34 mouse cellular contexts compared by ENCODE assay signal in the genomic region with DNA sequence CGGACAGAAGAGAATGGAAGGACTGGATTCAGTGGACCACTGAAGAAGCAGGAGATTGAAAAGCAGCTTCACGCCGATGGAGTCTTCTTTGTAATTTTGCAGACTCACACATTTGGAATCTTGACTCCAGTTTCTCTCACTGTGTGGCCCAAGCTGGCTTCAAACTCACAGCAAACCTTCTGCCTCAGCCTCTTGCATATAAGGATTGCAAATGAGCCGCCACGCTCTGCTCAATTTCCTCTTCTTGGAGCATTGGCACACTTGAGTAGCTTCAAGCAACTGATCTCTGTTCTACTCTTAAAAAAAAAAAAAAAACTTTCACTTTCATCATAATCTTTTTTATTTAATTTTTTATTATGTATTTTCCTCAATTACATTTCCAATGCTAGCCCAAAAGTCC. TPM values are rescaled to one million over a fixed set of nuclear protein-coding genes. Genes with fewer than 3 reads are reported as not detected.
A peak's percentile ranks its signal among the peaks of the same experiment; 100 is the strongest.
DNase-seq lines count a peak whose midpoint lies in the region; ATAC-seq lines count a peak whose summit lies in the region.
"Had no signal": no experiment of that assay in that cellular context is flagged by ENCODE, and none has a peak within 500 bp of the region (broad histone marks: within the 10 kb centered on the region; RNA-seq: fewer than 3 reads in every experiment).

No protein-coding gene starts in this region.

- 97% methylated on average over 5 of the region's 5 CpGs for WGBS in hindbrain, embryonic 13.5 days

- peak; percentile 8 for DNase-seq in lung, postnatal 36 days
- DNase-seq in lung, postnatal 4 days: no peak
- DNase-seq in B cell, adult 2 months: peak; percentile 54 to 58
- DNase-seq: adrenal gland, postnatal 10 days; adrenal gland, postnatal 36 days; cerebellum, adult 11 months; cerebellum, adult 2 months; cerebellum, adult 9-11 months; cerebellum, postnatal 25 days; embryo, embryonic 11 days; gastrocnemius, postnatal 25 days; heart, adult 2 months had no signal

- ATAC-seq in neutrophil, adult 5-6 weeks (ENCODE audit: extremely low read depth, insufficient number of reproducible peaks, low FRiP score, poor library complexity, severe bottlenecking): 0 out of 2 replicates have a peak, but pooled peaks have one; percentile 39
- no peak for ATAC-seq in hindbrain, embryonic 13.5 days (ENCODE audit: low FRiP score)
- ATAC-seq in frontal cortex, adult (ENCODE audit: low TSS enrichment): no peak
- ATAC-seq: forebrain, embryonic 16.5 days; hindbrain, embryonic 16.5 days; intestine, embryonic 15.5 days; Patski had no signal

- no peak overlapping the region for H3K9ac ChIP-seq in hindbrain, embryonic 13.5 days
- H3K9ac ChIP-seq: embryonic facial prominence, embryonic 13.5 days; forebrain, embryonic 12.5 days; heart, embryonic 13.5 days; hindbrain, embryonic 12.5 days; intestine, embryonic 15.5 days had no signal

- peaks cover 12% of the 10 kb centered on the region for H3K4me1 ChIP-seq in hindbrain, embryonic 13.5 days (replicated peaks)

- no peaks in the 10 kb centered on the region for H3K9me3 ChIP-seq in hindbrain, embryonic 13.5 days
- H3K9me3 ChIP-seq: embryonic facial prominence, embryonic 10.5 days; embryonic facial prominence, embryonic 13.5 days; forebrain, embryonic 12.5 days; G1E; heart, embryonic 10.5 days; heart, embryonic 13.5 days; hindbrain, embryonic 12.5 days; intestine, embryonic 15.5 days had no signal

- H3K4me2 ChIP-seq in hindbrain, embryonic 13.5 days: no peak overlapping the region
- H3K4me2 ChIP-seq: embryonic facial prominence, embryonic 13.5 days; forebrain, embryonic 12.5 days; heart, embryonic 13.5 days; hindbrain, embryonic 12.5 days; intestine, embryonic 15.5 days had no signal

- H3K27me3 ChIP-seq in hindbrain, embryonic 13.5 days: no peaks in the 10 kb centered on the region
- H3K27me3 ChIP-seq: CH12.LX; embryonic facial prominence, embryonic 13.5 days; forebrain, embryonic 12.5 days; intestine, embryonic 15.5 days had no signal

- no peak overlapping the region for H3K4me3 ChIP-seq in hindbrain, embryonic 13.5 days
- H3K4me3 ChIP-seq: embryonic facial prominence, embryonic 10.5 days; embryonic facial prominence, embryonic 13.5 days; erythroblast, embryonic 14.5 days; forebrain, embryonic 12.5 days; heart, adult 2 months; heart, embryonic 10.5 days; heart, embryonic 13.5 days; hindbrain, embryonic 12.5 days; intestine, embryonic 15.5 days had no signal

- no peak overlapping the region for H3K27ac ChIP-seq in hindbrain, embryonic 13.5 days
- H3K27ac ChIP-seq: embryonic facial prominence, embryonic 10.5 days; embryonic facial prominence, embryonic 13.5 days; forebrain, embryonic 12.5 days; heart, adult 2 months; heart, embryonic 10.5 days; heart, embryonic 13.5 days; hindbrain, embryonic 12.5 days; intestine, embryonic 15.5 days had no signal

- no peaks in the 10 kb centered on the region for H3K36me3 ChIP-seq in hindbrain, embryonic 13.5 days
- H3K36me3 ChIP-seq: embryonic facial prominence, embryonic 10.5 days; embryonic facial prominence, embryonic 13.5 days; forebrain, embryonic 12.5 days; G1E; heart, embryonic 10.5 days; heart, embryonic 13.5 days; hindbrain, embryonic 12.5 days; intestine, embryonic 15.5 days had no signal

RNA-seq across cellular contexts. Expression of a gene that starts 45.0 kb away (rescaled TPM):
- 0.25 and 0.35 TPM in 2 replicates for total RNA-seq in neutrophil, adult 5-6 weeks (2017)
- not detected in 2 replicates for polyA plus RNA-seq in hindbrain, embryonic 13.5 days (2015; fragmentation: Nextera tagmentation; extraction: Ambion mirVana)
- total RNA-seq: adrenal gland, adult 18-20 months; adrenal gland, postnatal 10 days; adrenal gland, postnatal 36 days; CH12.LX; common myeloid progenitor, adult 5-6 weeks; gastrocnemius, adult 8-10 months; gastrocnemius, postnatal 25 days; heart, adult 2 months; heart, postnatal 25 days; hematopoietic stem cell, adult 5-6 weeks had no signal
- polyA plus RNA-seq: cerebellum, adult 2 months; embryonic facial prominence, embryonic 10.5 days; embryonic facial prominence, embryonic 13.5 days; erythroblast, embryonic 14.5 days; forebrain, embryonic 12.5 days; forebrain, embryonic 16.5 days; G1E; heart, adult 2 months; heart, embryonic 10.5 days; heart, embryonic 13.5 days; heart, embryonic 16.5 days; hindbrain, embryonic 12.5 days; hindbrain, embryonic 16.5 days; intestine, embryonic 15.5 days; Patski had no signal

RNA-seq across cellular contexts. Expression of a gene that starts 52.5 kb away (rescaled TPM):
- 108 and 112 TPM in 2 replicates for total RNA-seq in neutrophil, adult 5-6 weeks (2017)
- polyA plus RNA-seq in hindbrain, embryonic 13.5 days (2015; fragmentation: Nextera tagmentation; extraction: Ambion mirVana): 0.97 and 1.3 TPM in 2 replicates
- polyA plus RNA-seq: forebrain, embryonic 16.5 days; Patski had no signal

Comparison
In these comparisons a context has a peak if more than half of its experiments do, and no peak if none do; other contexts are left out.
1. DNase-seq: peak in lung, postnatal 36 days (single experiment) and B cell, adult 2 months (2 of 2); none in lung, postnatal 4 days (0 of 2).